38 mouse cellular contexts compared by ENCODE assay signal in the genomic region with DNA sequence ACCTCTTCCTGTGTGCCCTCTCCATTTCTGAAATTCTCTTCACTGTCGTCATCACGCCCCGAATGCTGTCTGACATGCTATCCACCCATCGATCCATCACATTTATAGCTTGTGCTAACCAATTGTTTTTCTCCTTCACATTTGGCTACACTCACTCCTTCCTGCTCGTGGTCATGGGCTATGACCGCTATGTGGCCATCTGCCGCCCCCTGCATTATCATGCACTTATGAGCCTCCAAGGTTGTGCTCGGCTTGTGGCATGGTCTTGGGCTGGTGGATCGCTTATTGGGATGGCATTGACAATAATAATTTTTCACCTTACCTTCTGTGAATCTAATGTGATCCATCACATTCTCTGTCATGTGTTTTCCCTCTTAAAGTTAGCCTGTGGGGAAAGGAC. TPM values are rescaled to one million over a fixed set of nuclear protein-coding genes. Genes with fewer than 3 reads are reported as not detected.
"Had no signal": no experiment of that assay in that cellular context is flagged by ENCODE, and none has a peak within 500 bp of the region (broad histone marks: within the 10 kb centered on the region; RNA-seq: fewer than 3 reads in every experiment).

No protein-coding gene starts in this region.

- H3K36me3 ChIP-seq: embryonic facial prominence, embryonic 10.5 days; embryonic facial prominence, embryonic 12.5 days; embryonic facial prominence, embryonic 13.5 days; embryonic facial prominence, embryonic 15.5 days; forebrain, embryonic 10.5 days; forebrain, embryonic 12.5 days; forebrain, embryonic 15.5 days had no signal

- H3K9me3 ChIP-seq: embryonic facial prominence, embryonic 10.5 days; embryonic facial prominence, embryonic 12.5 days; embryonic facial prominence, embryonic 13.5 days; embryonic facial prominence, embryonic 15.5 days; forebrain, embryonic 12.5 days; forebrain, embryonic 13.5 days; forebrain, embryonic 15.5 days had no signal

- H3K4me2 ChIP-seq: embryonic facial prominence, embryonic 12.5 days; embryonic facial prominence, embryonic 13.5 days; embryonic facial prominence, embryonic 15.5 days; forebrain, embryonic 12.5 days; forebrain, embryonic 13.5 days; forebrain, embryonic 15.5 days had no signal

- ATAC-seq: forebrain, embryonic 13.5 days; forebrain, embryonic 14.5 days; forebrain, embryonic 15.5 days; forebrain, embryonic 16.5 days; forebrain, postnatal 0 days had no signal

- H3K4me3 ChIP-seq: embryonic facial prominence, embryonic 10.5 days; embryonic facial prominence, embryonic 12.5 days; embryonic facial prominence, embryonic 13.5 days; embryonic facial prominence, embryonic 15.5 days; erythroblast, embryonic 14.5 days; forebrain, embryonic 10.5 days; forebrain, embryonic 12.5 days; forebrain, embryonic 13.5 days; forebrain, embryonic 15.5 days; gastrocnemius, adult 2 months had no signal

- H3K4me1 ChIP-seq: embryonic facial prominence, embryonic 10.5 days; embryonic facial prominence, embryonic 12.5 days; embryonic facial prominence, embryonic 13.5 days; embryonic facial prominence, embryonic 15.5 days; forebrain, embryonic 10.5 days; forebrain, embryonic 12.5 days; forebrain, embryonic 13.5 days; forebrain, embryonic 15.5 days had no signal

- H3K27me3 ChIP-seq: embryonic facial prominence, embryonic 12.5 days; embryonic facial prominence, embryonic 13.5 days; embryonic facial prominence, embryonic 15.5 days; forebrain, embryonic 13.5 days had no signal

- H3K27ac ChIP-seq: embryonic facial prominence, embryonic 10.5 days; embryonic facial prominence, embryonic 12.5 days; embryonic facial prominence, embryonic 13.5 days; embryonic facial prominence, embryonic 15.5 days; forebrain, embryonic 10.5 days; forebrain, embryonic 12.5 days; forebrain, embryonic 13.5 days; forebrain, embryonic 15.5 days; gastrocnemius, adult 2 months had no signal

- H3K9ac ChIP-seq: embryonic facial prominence, embryonic 12.5 days; embryonic facial prominence, embryonic 13.5 days; embryonic facial prominence, embryonic 15.5 days; forebrain, embryonic 12.5 days; forebrain, embryonic 13.5 days; forebrain, embryonic 15.5 days; forebrain, postnatal 0 days had no signal

- DNase-seq: cerebellum, adult 18-20 months; cerebellum, adult 2 months; cerebellum, adult 8-10 months; cerebellum, adult 9-10 months; cerebellum, adult 9-11 months; cerebellum, postnatal 10 days; cerebellum, postnatal 14 days; cerebellum, postnatal 25 days; cerebellum, postnatal 36 days; embryo, embryonic 11 days; forebrain, postnatal 0 days; gastrocnemius, adult 2 months; gastrocnemius, postnatal 10 days; gastrocnemius, postnatal 14 days; gastrocnemius, postnatal 25 days; gastrocnemius, postnatal 36 days; heart, adult 18-20 months had no signal

RNA-seq across cellular contexts. Expression of a gene that starts 4.4 kb away (rescaled TPM):
- total RNA-seq: common myeloid progenitor, adult 5-6 weeks; forebrain, postnatal 0 days; gastrocnemius, adult 18-20 months; gastrocnemius, adult 2 months; gastrocnemius, adult 8-10 months; gastrocnemius, postnatal 10 days; gastrocnemius, postnatal 14 days; gastrocnemius, postnatal 25 days; gastrocnemius, postnatal 36 days; granulocyte monocyte progenitor cell, adult 5-6 weeks; heart, adult 18-20 months had no signal
- polyA plus RNA-seq: cerebellum, adult 2 months; cortical plate, adult 2 months; embryonic facial prominence, embryonic 11.5 days; embryonic facial prominence, embryonic 12.5 days; erythroblast, embryonic 14.5 days; forebrain, embryonic 14.5 days; frontal cortex, adult 2 months; gonadal fat pad, adult 2 months had no signal

RNA-seq across cellular contexts. Expression of a gene that starts 14.0 kb away (rescaled TPM):
- polyA plus RNA-seq: erythroblast, embryonic 14.5 days had no signal

RNA-seq across cellular contexts. Expression of a gene that starts 47.4 kb away (rescaled TPM):
- total RNA-seq: common myeloid progenitor, adult 5-6 weeks; forebrain, postnatal 0 days; granulocyte monocyte progenitor cell, adult 5-6 weeks had no signal
- polyA plus RNA-seq: embryonic facial prominence, embryonic 10.5 days; embryonic facial prominence, embryonic 11.5 days; embryonic facial prominence, embryonic 12.5 days; embryonic facial prominence, embryonic 13.5 days; embryonic facial prominence, embryonic 14.5 days; embryonic facial prominence, embryonic 15.5 days; erythroblast, embryonic 14.5 days; forebrain, embryonic 10.5 days; forebrain, embryonic 11.5 days; forebrain, embryonic 12.5 days; forebrain, embryonic 13.5 days; forebrain, embryonic 14.5 days; forebrain, embryonic 16.5 days; forebrain, postnatal 0 days; gonadal fat pad, adult 2 months had no signal
